Mouse (Mus musculus) small intestine, adult 2 months (tissue): Measurements from ENCODE around the gene Hspb9.

Experiments used
- CTCF ChIP-seq: fragments of 200-500 bp; IDR thresholded peaks from 2 replicates; pipeline ENCODE4 v1.5.1; 2012; ENCODE audit warnings: low read depth, mild to moderate bottlenecking, control low read depth, inconsistent platforms, low read length, moderate library complexity, mixed read lengths; ENCODE audit not compliant: insufficient replicate concordance, insufficient read length; ENCODE audit errors: extremely low read depth
- POLR2A ChIP-seq: fragments of 200-500 bp; IDR thresholded peaks from 2 replicates; pipeline ENCODE4 v1.6.1; 2012; ENCODE audit warnings: low read depth, mild to moderate bottlenecking, control low read depth, inconsistent platforms, low read length, moderate library complexity

GRCm38 (mm10) chr11:100757566-100757965 lies 43.9 kb downstream of the Hspb9 start:
- TF ChIP-seq CTCF = no peak
- TF ChIP-seq POLR2A = no peak
